Mouse (Mus musculus) MEL (cell line): ENCODE measurements at regions not wholly inside any gene's neighbourhood (a gene's known extent, or its start where the extent isn't known, plus 50 kb on each side); places are given as distances from the start of the nearest gene placed in this dataset.

ENCODE experiments used
- CTCF ChIP-seq, 3 experiments: IDR thresholded peaks in 2 of 3; conservative IDR thresholded peaks in 1 of 3; 2 replicates each; pipeline ENCODE4 v1.5.1; 2011 to 2012; ENCODE audit warnings: low read length in 3 of 3, low read depth in 2 of 3, mild to moderate bottlenecking in 2 of 3, improper control_type of control experiment in 1 of 3, inconsistent platforms in 1 of 3, mixed read lengths in 1 of 3, moderate library complexity in 1 of 3; ENCODE audit not compliant: control insufficient read depth in 1 of 3, insufficient read depth in 1 of 3, poor library complexity in 1 of 3, severe bottlenecking in 1 of 3
- EP300 ChIP-seq, 2 experiments: IDR thresholded peaks; 2 replicates each; pipeline ENCODE4 v1.6.1; 2011; ENCODE audit warnings: improper control_type of control experiment in 2 of 2, low read length in 2 of 2, low read depth in 1 of 2, mild to moderate bottlenecking in 1 of 2
- ETS1 ChIP-seq: IDR thresholded peaks from 2 replicates; pipeline ENCODE4 v1.6.1; 2012; ENCODE audit warnings: low read depth, mild to moderate bottlenecking, inconsistent platforms, low read length, improper control_type of control experiment, moderate library complexity
- HCFC1 ChIP-seq: IDR thresholded peaks from 2 replicates; pipeline ENCODE4 v1.6.1; 2012; ENCODE audit warnings: low read depth, mild to moderate bottlenecking, inconsistent platforms, low read length, improper control_type of control experiment, moderate library complexity
- JUND ChIP-seq: IDR thresholded peaks from 2 replicates; pipeline ENCODE4 v1.6.1; 2011; ENCODE audit warnings: low read depth, mild to moderate bottlenecking, improper control_type of control experiment, low read length
- MAFK ChIP-seq: IDR thresholded peaks from 2 replicates; pipeline ENCODE4 v1.6.1; 2011; ENCODE audit warnings: low read depth, mild to moderate bottlenecking, low read length, improper control_type of control experiment, borderline replicate concordance
- MAX ChIP-seq: IDR thresholded peaks from 2 replicates; pipeline ENCODE4 v1.6.1; 2011; ENCODE audit warnings: low read length, improper control_type of control experiment
- MYB ChIP-seq: IDR thresholded peaks from 2 replicates; pipeline ENCODE4 v1.6.1; 2011; ENCODE audit warnings: mild to moderate bottlenecking, low read depth, low read length, improper control_type of control experiment
- TCF12 ChIP-seq: IDR thresholded peaks from 2 replicates; pipeline ENCODE4 v1.6.1; 2014; ENCODE audit warnings: low read depth, mild to moderate bottlenecking, inconsistent platforms, low read length, improper control_type of control experiment, moderate library complexity
- USF2 ChIP-seq, 2 experiments: IDR thresholded peaks; 2 replicates each; pipeline ENCODE4 v1.6.1; 2011 to 2012; ENCODE audit warnings: improper control_type of control experiment in 2 of 2, low read length in 2 of 2, borderline replicate concordance in 1 of 2, inconsistent platforms in 1 of 2, low read depth in 1 of 2, mild to moderate bottlenecking in 1 of 2; ENCODE audit not compliant: insufficient read depth in 1 of 2

GRCm38 (mm10) chr17:63798961-63799531, 63.8 kb upstream of the Fer start:
- no peak for TF ChIP-seq EP300 (IDR thresholded peaks at IDR 0.05; ENCODE audit: low read depth in 1 of 2, low read length in 2 of 2)
- TF ChIP-seq CTCF (IDR thresholded peaks at IDR 0.05 in 2 of 3, conservative IDR thresholded peaks at IDR 0.05 in 1 of 3; ENCODE audit: control insufficient read depth in 1 of 3, insufficient read depth in 1 of 3, low read depth in 2 of 3, low read length in 3 of 3, poor library complexity in 1 of 3, severe bottlenecking in 1 of 3): no peak
- no peak for TF ChIP-seq MAX
- no peak for TF ChIP-seq MAFK
- TF ChIP-seq TCF12: no peak
- TF ChIP-seq HCFC1: no peak
- no peak for TF ChIP-seq USF2 (IDR thresholded peaks at IDR 0.05; ENCODE audit: borderline replicate concordance in 1 of 2, insufficient read depth in 1 of 2, low read depth in 1 of 2, low read length in 2 of 2)
- no peak for TF ChIP-seq ETS1
- TF ChIP-seq JUND: no peak
- no peak for TF ChIP-seq MYB
